ENCODE assay signal across 21 mouse cellular contexts in the genomic region with DNA sequence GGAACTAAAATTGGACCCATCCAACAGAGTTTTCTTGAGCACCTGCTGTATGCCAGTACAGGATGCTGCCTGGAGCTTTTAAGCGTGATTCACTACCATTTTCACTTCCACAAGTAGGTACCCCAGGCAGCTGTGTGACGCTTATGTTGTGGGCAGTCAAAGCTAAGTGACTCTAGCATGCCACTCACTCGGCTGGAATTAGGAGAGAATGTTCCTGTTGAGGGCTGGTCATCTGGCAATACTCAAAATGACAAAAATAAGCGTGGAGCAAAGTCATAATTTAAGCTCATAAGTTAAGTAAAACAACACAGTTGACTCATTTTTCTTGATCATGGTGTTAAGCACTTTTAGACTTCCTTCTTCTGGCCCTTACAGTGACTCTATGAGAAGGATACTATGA. TPM values are rescaled to one million over a fixed set of nuclear protein-coding genes. Genes with fewer than 3 reads are reported as not detected.
"Had no signal": no experiment of that assay in that cellular context is flagged by ENCODE, and none has a peak within 500 bp of the region (broad histone marks: within the 10 kb centered on the region; RNA-seq: fewer than 3 reads in every experiment).

No protein-coding gene starts in this region.

- H3K36me3 ChIP-seq: stomach, embryonic 15.5 days had no signal

- H3K9me3 ChIP-seq: midbrain, embryonic 10.5 days; midbrain, embryonic 12.5 days; neural tube, embryonic 13.5 days; neural tube, embryonic 15.5 days; stomach, embryonic 15.5 days had no signal

- H3K4me3 ChIP-seq: midbrain, embryonic 10.5 days; midbrain, embryonic 12.5 days; myocyte; neural tube, embryonic 13.5 days; neural tube, embryonic 15.5 days; stomach, embryonic 15.5 days had no signal

- H3K27ac ChIP-seq: midbrain, embryonic 10.5 days; midbrain, embryonic 12.5 days; neural tube, embryonic 13.5 days; neural tube, embryonic 15.5 days; stomach, embryonic 15.5 days; stomach, postnatal 0 days had no signal

- H3K27me3 ChIP-seq: midbrain, embryonic 12.5 days; neural tube, embryonic 13.5 days; neural tube, embryonic 15.5 days; stomach, embryonic 15.5 days had no signal

- H3K4me2 ChIP-seq: lung, embryonic 14.5 days; midbrain, embryonic 12.5 days; neural tube, embryonic 13.5 days; neural tube, embryonic 15.5 days; stomach, embryonic 15.5 days had no signal

- DNase-seq: lung, adult 18-20 months; lung, embryonic 14.5 days; lung, postnatal 10 days; lung, postnatal 4 days; midbrain, embryonic 14.5 days; retina, postnatal 1 day; right cerebral cortex, adult 18-20 months; right cerebral cortex, postnatal 25 days; right cerebral cortex, postnatal 4 days; spleen, adult 18-20 months; thymus, adult 2 months; thymus, postnatal 25 days; thymus, postnatal 4 days had no signal

- H3K9ac ChIP-seq: lung, embryonic 14.5 days; midbrain, embryonic 12.5 days; neural tube, embryonic 13.5 days; neural tube, embryonic 15.5 days; stomach, embryonic 15.5 days had no signal

- H3K4me1 ChIP-seq: midbrain, embryonic 12.5 days; neural tube, embryonic 13.5 days; neural tube, embryonic 15.5 days; stomach, embryonic 15.5 days had no signal

RNA-seq across cellular contexts. Expression of a gene that starts 31.0 kb away (rescaled TPM):
- total RNA-seq: megakaryocyte-erythroid progenitor cell, adult 5-6 weeks had no signal
